In the genomic region with DNA sequence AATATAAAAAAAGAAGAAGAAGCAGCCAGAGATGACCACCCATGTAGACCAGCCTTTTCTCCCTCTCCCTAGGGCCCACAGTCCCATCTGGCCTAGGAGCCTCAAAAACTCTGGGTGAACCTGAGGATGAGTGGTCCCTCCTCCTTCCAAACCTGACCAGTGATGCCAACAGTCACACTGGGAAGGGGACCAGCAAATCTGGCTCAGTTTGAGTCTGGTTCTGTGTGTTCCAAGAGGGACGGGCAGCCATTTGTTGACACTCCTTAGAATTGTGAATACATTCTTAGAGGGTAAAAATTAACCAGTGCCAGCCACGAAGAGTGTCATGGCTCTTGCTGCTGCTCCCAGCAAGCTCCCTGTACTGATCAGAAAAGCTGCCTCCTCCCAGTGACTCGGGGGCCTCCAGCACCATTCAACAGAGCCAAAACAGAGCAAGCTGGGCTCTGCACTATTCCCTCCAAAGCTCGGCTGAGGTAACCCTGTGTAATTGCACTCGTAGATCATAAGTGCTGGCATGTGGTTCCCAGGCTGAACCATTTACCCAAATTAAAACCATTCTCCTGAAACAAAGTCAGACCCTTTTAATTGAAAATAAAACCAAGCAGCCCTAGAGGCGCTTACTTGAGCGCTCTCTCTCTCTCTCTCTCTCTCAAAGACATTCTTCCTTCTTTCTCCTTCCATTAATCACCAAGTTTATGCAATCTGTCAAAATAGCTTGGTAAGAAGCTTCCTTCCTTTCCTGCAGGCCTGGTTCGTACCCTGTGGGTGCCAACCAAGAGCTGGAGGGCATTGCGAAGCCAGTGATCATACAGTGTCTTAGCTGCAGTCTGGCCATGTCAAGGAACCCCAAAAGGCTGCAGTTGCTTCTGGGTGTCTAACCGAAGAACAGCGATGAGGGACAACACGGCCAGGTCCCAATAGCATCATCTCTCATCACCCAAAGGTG, we compare ENCODE assay signal across 10 mouse cellular contexts. TPM values are rescaled to one million over a fixed set of nuclear protein-coding genes. Genes with fewer than 3 reads are reported as not detected.
DNase-seq lines count a peak whose midpoint lies in the region; ATAC-seq and TF ChIP-seq lines count a peak whose summit lies in the region.
"Had no signal": no experiment of that assay in that cellular context is flagged by ENCODE, and none has a peak within 500 bp of the region (broad histone marks: within the 10 kb centered on the region; RNA-seq: fewer than 3 reads in every experiment).

No protein-coding gene starts in this region.

- no peak overlapping the region for H3K4me2 ChIP-seq in hindbrain, embryonic 15.5 days
- H3K4me2 ChIP-seq in limb, embryonic 14.5 days (replicated peaks; ENCODE audit: low read depth, low read length, severe bottlenecking): peak overlapping the region; percentile 23; the same call in 1 of the 2 replicates
- H3K4me2 ChIP-seq: liver, embryonic 15.5 days had no signal

- H3K27me3 ChIP-seq in hindbrain, embryonic 15.5 days: no peaks in the 10 kb centered on the region
- H3K27me3 ChIP-seq in hindbrain, embryonic 10.5 days (ENCODE audit: insufficient read depth, poor library complexity, severe bottlenecking): no peaks in the 10 kb centered on the region
- no peaks in the 10 kb centered on the region for H3K27me3 ChIP-seq in limb, embryonic 14.5 days (ENCODE audit: control insufficient read depth, insufficient read depth, low read length)
- H3K27me3 ChIP-seq: liver, embryonic 15.5 days had no signal

- no peak overlapping the region for H3K4me3 ChIP-seq in hindbrain, embryonic 15.5 days
- H3K4me3 ChIP-seq in hindbrain, embryonic 10.5 days: no peak overlapping the region
- H3K4me3 ChIP-seq in bone marrow macrophage, adult 2 months (ENCODE audit: insufficient read depth, low read length): no peak overlapping the region
- H3K4me3 ChIP-seq in limb, embryonic 14.5 days (replicated peaks; ENCODE audit: low read length): no peak overlapping the region
- H3K4me3 ChIP-seq: erythroblast, embryonic 14.5 days; liver, embryonic 15.5 days had no signal

- H3K36me3 ChIP-seq in hindbrain, embryonic 15.5 days: no peaks in the 10 kb centered on the region
- no peaks in the 10 kb centered on the region for H3K36me3 ChIP-seq in hindbrain, embryonic 10.5 days
- H3K36me3 ChIP-seq in limb, embryonic 14.5 days (ENCODE audit: control insufficient read depth, insufficient read depth, low read length): peaks cover 6% of the 10 kb centered on the region; the same call in 1 of the 2 replicates
- H3K36me3 ChIP-seq: liver, embryonic 15.5 days had no signal

- peak overlapping the region; percentile 39; the same call in 1 of the 2 replicates for H3K27ac ChIP-seq in hindbrain, embryonic 15.5 days (replicated peaks)
- no peak overlapping the region for H3K27ac ChIP-seq in hindbrain, embryonic 10.5 days
- H3K27ac ChIP-seq in bone marrow macrophage, adult 2 months (ENCODE audit: insufficient read depth, low read depth, low read length): peak overlapping the region; percentile 56
- H3K27ac ChIP-seq in limb, embryonic 14.5 days (replicated peaks; ENCODE audit: low read depth, low read length): peak overlapping the region; percentile 70
- H3K27ac ChIP-seq: liver, embryonic 15.5 days had no signal

- no peak for DNase-seq in hindbrain, embryonic 10.5 days (ENCODE audit: low spot score)
- DNase-seq in limb, embryonic 14.5 days (ENCODE audit: low spot score): peak; percentile 83
- DNase-seq in lung, postnatal 10 days: no peak
- DNase-seq in retina, embryonic 14.5 days (ENCODE audit: low spot score): no peak

- 64% methylated on average over 12 of the region's 12 CpGs for WGBS in hindbrain, embryonic 15.5 days
- WGBS in hindbrain, embryonic 10.5 days: 77% methylated on average over 12 of the region's 12 CpGs
- 32% methylated on average over 12 of the region's 12 CpGs for WGBS in limb, embryonic 14.5 days

- H3K9ac ChIP-seq in hindbrain, embryonic 15.5 days: no peak overlapping the region
- no peak overlapping the region for H3K9ac ChIP-seq in limb, embryonic 14.5 days (ENCODE audit: low read depth, low read length, severe bottlenecking)
- H3K9ac ChIP-seq: liver, embryonic 15.5 days had no signal

- ATAC-seq in hindbrain, embryonic 15.5 days (ENCODE audit: low FRiP score, low read depth): peak; percentile 67
- ATAC-seq in hematopoietic stem cell, adult 5-6 weeks (replicated peaks in 1 of 2; ENCODE audit: insufficient read depth in 1 of 2, low FRiP score in 2 of 2, low TSS enrichment in 1 of 2, low read depth in 1 of 2, poor library complexity in 2 of 2, severe bottlenecking in 2 of 2): peak; percentile 79 to 80
- peak; percentile 46 for ATAC-seq in limb, embryonic 14.5 days (ENCODE audit: low FRiP score, low read depth)
- ATAC-seq in megakaryocyte-erythroid progenitor cell, adult 5-6 weeks (replicated peaks; ENCODE audit: low FRiP score, low TSS enrichment, poor library complexity, severe bottlenecking): no peak

- H3K9me3 ChIP-seq in hindbrain, embryonic 15.5 days: no peaks in the 10 kb centered on the region
- H3K9me3 ChIP-seq in hindbrain, embryonic 10.5 days: no peaks in the 10 kb centered on the region
- H3K9me3 ChIP-seq in limb, embryonic 14.5 days (ENCODE audit: control insufficient read depth, low read length): no peaks in the 10 kb centered on the region
- H3K9me3 ChIP-seq: liver, embryonic 15.5 days had no signal

- no peak for TF ChIP-seq POLR2A in bone marrow macrophage, adult 2 months (IDR thresholded peaks at IDR 0.05; ENCODE audit: borderline replicate concordance, low read depth, low read length)
- TF ChIP-seq POLR2A in limb, embryonic 14.5 days (IDR thresholded peaks at IDR 0.05; ENCODE audit: borderline replicate concordance, extremely low read depth, insufficient read depth, insufficient read length): no peak

- peaks cover 34% of the 10 kb centered on the region for H3K4me1 ChIP-seq in hindbrain, embryonic 15.5 days (replicated peaks)
- H3K4me1 ChIP-seq in hindbrain, embryonic 10.5 days (replicated peaks): peaks cover 39% of the 10 kb centered on the region
- H3K4me1 ChIP-seq in bone marrow macrophage, adult 2 months (ENCODE audit: control insufficient read depth, insufficient read depth, low read length): peaks cover 70% of the 10 kb centered on the region
- peaks cover 94% of the 10 kb centered on the region for H3K4me1 ChIP-seq in limb, embryonic 14.5 days (ENCODE audit: control insufficient read depth, insufficient read depth, low read length)

- TF ChIP-seq CTCF in bone marrow macrophage, adult 2 months (IDR thresholded peaks at IDR 0.05; ENCODE audit: low read depth, low read length): no peak

RNA-seq across cellular contexts. Expression of a gene that starts 7.6 kb away (rescaled TPM):
- polyA plus RNA-seq in hindbrain, embryonic 15.5 days (2015; fragmentation: Nextera tagmentation; extraction: Ambion mirVana): 7.4 and 7.6 TPM in 2 replicates
- 9.7 and 10.9 TPM in 2 replicates for polyA plus RNA-seq in hindbrain, embryonic 10.5 days (2016; fragmentation: Nextera tagmentation; extraction: Ambion mirVana)
- polyA plus RNA-seq in bone marrow macrophage, adult 2 months (2012; ENCODE audit: insufficient read depth, insufficient read length, missing spikeins): 82.5 and 102 TPM in 2 replicates
- total RNA-seq in hematopoietic stem cell, adult 5-6 weeks (2017): 14.9 and 17.4 TPM in 2 replicates
- polyA plus RNA-seq in limb, embryonic 14.5 days (2012; rRNA removed): 59.1 and 77.2 TPM in 2 replicates
- 27.4 and 33.3 TPM in 2 replicates for polyA plus RNA-seq in limb, embryonic 14.5 days (2014; fragmentation: Nextera tagmentation; extraction: Ambion mirVana)
- total RNA-seq in megakaryocyte-erythroid progenitor cell, adult 5-6 weeks (2014; fragmentation: Nextera tagmentation): 8.4 and 16.0 TPM in 2 replicates
- 4.1 and 7.7 TPM in 2 replicates for total RNA-seq in megakaryocyte-erythroid progenitor cell, adult 5-6 weeks (2017)
